Mouse (Mus musculus) stomach, embryonic 14.5 days (tissue): ENCODE results near the gene Lypla2. TPM values are rescaled to one million over a fixed set of nuclear protein-coding genes. Genes with fewer than 3 reads are reported as not detected.

Experiments used
- ATAC-seq: fragments of 200-750 bp; cut with Nextera tagmentation; 2 replicates; pipeline ENCODE4 v1.8.0; 2017; ENCODE audit warnings: low read depth, moderate TSS enrichment; ENCODE audit not compliant: insufficient number of reproducible peaks, insufficient read depth, low FRiP score
- H3K27ac ChIP-seq: fragments of 300-500 bp; sonication (generic); 2 replicates; pipeline ENCODE4 v1.5.1; 2014; ENCODE audit warnings: mild to moderate bottlenecking, low read length, moderate library complexity, mixed read lengths
- H3K27me3 ChIP-seq: fragments of 300-500 bp; sonication (generic); 2 replicates; pipeline ENCODE4 v1.6.1; 2014; ENCODE audit warnings: low read length, control low read depth, mixed read lengths; ENCODE audit not compliant: control insufficient read depth, insufficient read depth
- H3K36me3 ChIP-seq: fragments of 300-500 bp; sonication (generic); 2 replicates; pipeline ENCODE4 v1.6.1; 2014; ENCODE audit warnings: mild to moderate bottlenecking, control low read depth, low read length, moderate library complexity, mixed read lengths; ENCODE audit not compliant: control insufficient read depth, insufficient read depth
- H3K4me1 ChIP-seq: fragments of 300-500 bp; sonication (generic); 2 replicates; pipeline ENCODE4 v1.6.1; 2014; ENCODE audit warnings: low read length, control low read depth, mixed read lengths; ENCODE audit not compliant: control insufficient read depth, insufficient read depth
- H3K4me2 ChIP-seq: fragments of 300-500 bp; sonication (generic); replicated peaks from 2 replicates; pipeline ENCODE4 v1.6.1; 2014; ENCODE audit warnings: low read depth, low read length, control low read depth
- H3K4me3 ChIP-seq: fragments of 300-500 bp; sonication (generic); 2 replicates; pipeline ENCODE4 v1.5.1; 2014; ENCODE audit warnings: low read depth, low read length, control low read depth
- H3K9ac ChIP-seq: fragments of 300-500 bp; sonication (generic); replicated peaks from 2 replicates; pipeline ENCODE4 v1.6.1; 2014; ENCODE audit warnings: low read depth, mild to moderate bottlenecking, control low read depth, low read length, moderate library complexity, mixed read lengths
- H3K9me3 ChIP-seq: fragments of 300-500 bp; sonication (generic); 2 replicates; pipeline ENCODE4 v1.6.1; 2016; ENCODE audit warnings: low read depth, low read length, control low read depth; ENCODE audit not compliant: control insufficient read depth
- WGBS: fragments of 180-500 bp; shearing (Covaris S2); extraction: QIAGEN DNeasy Blood & Tissue Kit; methylation state at CpG from one replicate; pipeline ENCODE4 v1.1.7; 2014; 5-methylcytosine and 5-hydroxymethylcytosine counted together
- polyA plus RNA-seq: library from polyadenylated mRNA; unstranded; fragments of >200 nt; fragmentation: Nextera tagmentation; extraction: Ambion mirVana; gene quantifications from 2 replicates; pipeline ENCODE4 v1.2.1, GENCODE M21; 2014

Lypla2 gene
- polyA plus RNA-seq, 1 experiment from 2014 or later = 104 TPM

DNA sequence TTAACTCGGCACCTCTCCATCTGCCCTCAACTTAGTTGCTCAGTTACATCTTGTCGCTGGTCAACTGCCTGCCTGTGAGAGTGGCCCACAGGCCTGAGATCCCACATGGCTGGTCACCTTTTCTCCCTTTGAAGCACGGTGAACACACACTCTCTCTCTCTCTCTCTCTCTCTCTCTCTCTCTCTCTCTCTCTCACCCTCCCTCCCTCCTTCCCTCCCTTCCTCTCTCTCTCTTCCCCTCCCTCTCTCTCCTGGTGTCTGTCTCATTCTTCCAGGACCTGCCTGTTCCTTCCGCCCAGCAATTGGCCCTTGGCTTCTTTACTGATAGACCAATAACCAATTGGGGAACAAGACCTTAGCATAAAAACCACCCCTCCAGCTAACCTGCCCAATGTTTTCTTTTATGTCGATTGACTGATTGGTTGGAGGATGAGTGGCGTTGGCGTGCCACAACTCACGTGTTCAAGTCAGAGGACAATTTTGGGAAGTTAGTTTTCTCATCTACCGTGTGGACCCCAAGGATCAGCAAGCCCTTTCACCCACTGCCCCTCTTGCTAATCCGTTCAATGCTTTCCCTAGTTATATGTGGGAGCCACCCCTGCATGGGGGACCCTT, 46.1 kb downstream of the Lypla2 start:
- WGBS = 85% methylated on average over 10 of the region's 10 CpGs
- Histone ChIP-seq H3K9ac (no peak overlapping the region), H3K4me1 (no peaks in the 10 kb centered on the region; the same call in 1 of the 2 replicates), H3K4me3 (no peak overlapping the region), H3K27me3 (no peaks in the 10 kb centered on the region), H3K36me3 (peaks cover 13% of the 10 kb centered on the region), H3K27ac (no peak overlapping the region), H3K4me2 (no peak overlapping the region), H3K9me3 (no peaks in the 10 kb centered on the region)
- ATAC-seq = 0 out of 2 replicates have a peak, but pooled peaks have one; percentile 20

- Histone ChIP-seq H3K27me3 (no peaks in the 10 kb centered on the region), H3K4me3 (no peak overlapping the region), H3K9me3 (no peaks in the 10 kb centered on the region), H3K9ac (no peak overlapping the region), H3K4me1 (no peaks in the 10 kb centered on the region; the same call in 1 of the 2 replicates), H3K36me3 (peaks cover 10% of the 10 kb centered on the region), H3K4me2 (no peak overlapping the region), H3K27ac (no peak overlapping the region)
- ATAC-seq = no peak
- 77% methylated on average over 5 of the region's 5 CpGs for WGBS
Measured at GRCm38 (mm10) chr4:135925341-135925740, 47.1 kb downstream of the Lypla2 start.

DNA sequence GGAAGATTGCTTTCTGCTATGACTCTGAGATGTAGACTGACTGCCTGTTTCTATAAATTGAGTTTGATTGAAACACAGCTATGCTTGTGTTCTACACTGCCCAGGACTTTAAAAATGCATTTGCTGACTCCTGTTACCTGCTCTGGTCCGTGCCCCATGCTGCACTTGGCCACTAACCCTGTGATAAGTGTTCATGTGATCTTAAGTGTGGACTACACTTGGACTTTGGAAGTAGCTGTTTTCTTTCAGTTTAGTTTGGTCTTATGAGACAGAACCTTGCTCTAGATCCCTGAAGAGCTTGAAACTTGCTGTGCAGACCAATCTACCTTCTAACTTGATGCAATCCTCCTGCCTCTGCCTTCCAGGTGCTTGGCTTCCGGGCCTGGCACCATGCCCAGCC, 48.0 kb downstream of the Lypla2 start:
- Histone ChIP-seq H3K9me3 (no peaks in the 10 kb centered on the region), H3K27me3 (no peaks in the 10 kb centered on the region), H3K27ac (no peak overlapping the region), H3K4me1 (no peaks in the 10 kb centered on the region; the same call in 1 of the 2 replicates), H3K4me3 (no peak overlapping the region), H3K36me3 (peaks cover 10% of the 10 kb centered on the region), H3K9ac (no peak overlapping the region), H3K4me2 (no peak overlapping the region)
- no peak for ATAC-seq
- 93% methylated on average over 2 of the region's 2 CpGs for WGBS

GRCm38 (mm10) chr4:135922190-135922589, 50.2 kb downstream of the Lypla2 start:
- Histone ChIP-seq H3K9me3 (no peaks in the 10 kb centered on the region), H3K4me1 (no peaks in the 10 kb centered on the region; the same call in 1 of the 2 replicates), H3K4me2 (peak overlapping the region; percentile 90), H3K36me3 (peaks cover 10% of the 10 kb centered on the region), H3K27me3 (no peaks in the 10 kb centered on the region), H3K9ac (0 out of 2 replicates have a peak overlapping the region, but pooled peaks have one; percentile 79), H3K4me3 (peak overlapping the region; percentile 81; the same call in 1 of the 2 replicates), H3K27ac (no peak overlapping the region)
- ATAC-seq = no peak
- WGBS = 63% methylated on average over 1 of the region's 1 CpGs

DNA sequence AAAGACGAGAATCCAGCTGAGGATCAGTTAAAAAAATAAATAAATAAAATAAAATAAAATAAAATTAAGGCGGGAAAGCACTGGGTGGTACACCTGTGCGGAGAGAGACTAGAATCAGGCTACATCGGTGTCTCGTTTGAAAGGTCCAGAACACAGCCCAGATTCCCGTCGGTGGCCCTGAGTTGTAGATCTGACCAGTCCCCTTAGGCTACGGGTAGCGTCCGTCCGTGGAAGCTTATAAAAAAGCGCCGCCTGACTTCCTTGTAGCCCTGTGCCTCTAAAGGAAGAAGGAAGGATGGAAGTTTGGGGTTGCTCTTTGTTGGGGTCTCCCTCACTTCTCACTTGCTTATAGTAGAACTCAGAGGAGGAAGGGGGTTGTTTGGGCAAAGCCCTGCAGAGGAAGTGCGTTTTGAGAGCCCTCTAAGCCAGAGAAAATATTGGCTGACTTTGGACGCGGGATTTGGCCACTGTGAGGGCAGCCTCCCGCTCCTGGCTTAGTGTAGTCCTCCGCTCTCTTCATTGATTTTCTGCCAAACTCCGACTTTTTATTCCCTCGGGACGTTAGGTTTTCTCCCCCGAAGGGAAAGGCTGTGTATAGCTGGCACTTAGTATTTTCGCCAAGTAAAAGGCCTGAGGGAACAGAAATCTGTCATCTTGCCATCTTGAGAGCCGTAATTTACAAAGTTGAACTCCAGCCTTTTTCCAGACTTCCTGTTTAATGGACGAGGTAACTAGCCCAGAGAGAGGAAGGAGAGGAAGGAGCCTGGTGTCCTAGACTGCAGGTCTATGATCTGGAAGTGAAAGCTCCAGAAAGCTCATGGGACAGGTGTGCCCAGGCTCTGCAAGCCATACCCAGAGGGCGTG, 50.9 kb downstream of the Lypla2 start:
- Histone ChIP-seq H3K9ac (peak overlapping the region; percentile 79), H3K27me3 (no peaks in the 10 kb centered on the region), H3K36me3 (peaks cover 10% of the 10 kb centered on the region), H3K4me3 (peak overlapping the region; percentile 81), H3K4me2 (peak overlapping the region; percentile 90), H3K9me3 (no peaks in the 10 kb centered on the region), H3K4me1 (no peaks in the 10 kb centered on the region; the same call in 1 of the 2 replicates), H3K27ac (peak overlapping the region; percentile 72)
- 3% methylated on average over 26 of the region's 26 CpGs for WGBS
- 0 out of 2 replicates have a peak, but pooled peaks have one; percentile 21 for ATAC-seq

GRCm38 (mm10) chr4:135920304-135921241, 51.9 kb downstream of the Lypla2 start, which contains the start of gene Fuca1:
Fuca1 (plus strand) TSS chr4:135920735.
- peak within 1 kb of the TSS; percentile 79 for H3K9ac ChIP-seq
- H3K4me1 ChIP-seq = no peaks in the 10 kb centered on the region; the same call in 1 of the 2 replicates
- H3K36me3 ChIP-seq = peaks cover 7% of the 10 kb centered on the region
- H3K4me3 ChIP-seq = peak within 1 kb of the TSS; percentile 81
- H3K4me2 ChIP-seq = peak within 1 kb of the TSS; percentile 90
- H3K27me3 ChIP-seq = no peaks in the 10 kb centered on the region
- peak within 1 kb of the TSS; percentile 72 for H3K27ac ChIP-seq
- 2% methylated on average over 60 of the region's 60 CpGs for WGBS
- H3K9me3 ChIP-seq = no peaks in the 10 kb centered on the region
- ATAC-seq = peak; percentile 91

DNA sequence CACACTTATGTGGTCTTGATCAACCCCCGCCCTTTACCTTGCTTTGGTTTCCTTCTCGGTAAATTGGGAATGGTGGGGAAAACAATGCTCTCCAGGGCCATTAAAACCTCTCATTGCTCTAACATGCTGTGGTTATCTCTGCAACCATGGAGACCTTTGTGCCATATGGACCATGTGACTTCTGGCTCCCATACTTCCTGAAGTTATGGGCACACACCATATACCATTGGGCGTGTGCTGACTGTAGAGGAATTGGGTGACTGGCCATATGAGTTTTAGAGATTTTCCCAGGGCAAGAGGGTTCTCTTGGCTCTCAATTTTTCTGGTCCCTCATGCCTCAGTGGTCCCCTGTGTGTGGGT, 53.2 kb downstream of the Lypla2 start:
- H3K9ac ChIP-seq = no peak overlapping the region
- H3K36me3 ChIP-seq = peaks cover 6% of the 10 kb centered on the region
- H3K4me1 ChIP-seq = no peaks in the 10 kb centered on the region; the same call in 1 of the 2 replicates
- no peak overlapping the region for H3K4me2 ChIP-seq
- H3K27me3 ChIP-seq = no peaks in the 10 kb centered on the region
- H3K27ac ChIP-seq = no peak overlapping the region
- no peaks in the 10 kb centered on the region for H3K9me3 ChIP-seq
- ATAC-seq = no peak
- 89% methylated on average over 3 of the region's 3 CpGs for WGBS
- H3K4me3 ChIP-seq = no peak overlapping the region
